Mouse (Mus musculus): ENCODE data around the gene Zfp658. TPM values are rescaled to one million over a fixed set of nuclear protein-coding genes. Genes with fewer than 3 reads are reported as not detected.

Gene Zfp658
- polyA plus RNA-seq, 1 experiment from 2014 or later = 0.19 TPM

DNA sequence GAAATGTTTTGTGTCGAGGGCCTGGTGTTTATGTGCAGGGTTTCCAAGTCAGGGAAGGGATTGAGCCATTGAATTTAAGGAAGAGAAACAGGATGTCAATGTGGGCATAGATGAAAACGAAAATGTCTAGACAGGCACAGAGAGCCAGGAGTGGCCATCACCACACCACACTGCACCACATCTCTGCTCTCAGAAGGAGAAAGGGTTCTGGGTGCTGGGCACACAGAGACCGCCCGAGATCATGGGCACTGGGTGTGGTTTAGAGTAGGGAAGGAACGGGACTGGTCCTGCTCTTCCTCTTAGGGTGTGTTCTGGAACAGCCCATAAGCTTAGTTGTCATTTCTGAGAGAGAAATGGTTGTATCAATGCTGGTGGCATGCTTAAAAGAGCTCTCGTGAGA lies 1.2 kb downstream of the Zfp658 start:
- H3K4me3 ChIP-seq (ENCODE audit: low read depth, low read length) = no peak overlapping the region
- peak overlapping the region; percentile 74 for H3K4me2 ChIP-seq (ENCODE audit: low read depth, low read length)
- H3K4me1 ChIP-seq (ENCODE audit: control insufficient read depth, low read depth, low read length) = peaks cover 3% of the 10 kb centered on the region; the same call in 1 of the 2 replicates
- H3K9ac ChIP-seq (ENCODE audit: low read depth, low read length) = no peak overlapping the region
- 38% methylated on average over 6 of the region's 6 CpGs for WGBS (ENCODE audit: insufficient replicate concordance)
- no peaks in the 10 kb centered on the region for H3K9me3 ChIP-seq (replicated peaks; ENCODE audit: control insufficient read depth, low read length)
- H3K27me3 ChIP-seq (ENCODE audit: control insufficient read depth, insufficient read depth, low read depth, low read length) = no peaks in the 10 kb centered on the region
- H3K36me3 ChIP-seq (ENCODE audit: control insufficient read depth, insufficient read depth) = no peaks in the 10 kb centered on the region
- ATAC-seq (ENCODE audit: low read depth) = no peak
- no peak overlapping the region for H3K27ac ChIP-seq (ENCODE audit: low read length)

DNA sequence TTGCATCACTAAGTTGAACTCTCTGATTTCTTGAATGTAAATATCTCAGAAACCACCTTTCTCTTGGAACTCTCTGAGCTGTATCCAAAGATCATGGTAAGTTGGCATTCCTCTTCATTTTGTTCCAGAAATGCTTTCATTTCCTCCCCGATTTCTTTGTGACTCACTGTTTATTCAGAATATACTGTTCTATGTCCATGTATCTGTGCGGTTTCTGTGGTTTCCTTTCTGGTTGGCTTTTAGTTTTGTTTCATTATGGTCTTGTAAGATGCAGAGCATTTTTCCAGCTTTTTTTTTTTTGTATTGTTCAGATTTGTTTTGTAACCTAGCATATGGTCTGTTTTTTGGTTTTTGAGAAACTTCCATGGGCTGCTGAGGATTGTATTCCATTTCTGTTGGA lies 9.2 kb downstream of the Zfp658 start:
- Histone ChIP-seq H3K36me3 (ENCODE audit: control insufficient read depth, insufficient read depth) (peaks cover 2% of the 10 kb centered on the region), H3K4me1 (ENCODE audit: control insufficient read depth, low read depth, low read length) (no peaks in the 10 kb centered on the region), H3K27ac (ENCODE audit: low read length) (no peak overlapping the region), H3K4me3 (ENCODE audit: low read depth, low read length) (no peak overlapping the region), H3K27me3 (ENCODE audit: control insufficient read depth, insufficient read depth, low read depth, low read length) (no peaks in the 10 kb centered on the region), H3K9me3 (replicated peaks; ENCODE audit: control insufficient read depth, low read length) (no peaks in the 10 kb centered on the region), H3K4me2 (ENCODE audit: low read depth, low read length) (no peak overlapping the region), H3K9ac (ENCODE audit: low read depth, low read length) (no peak overlapping the region)
- ATAC-seq (ENCODE audit: low read depth) = no peak
- 53% methylated on average over 2 of the region's 2 CpGs for WGBS (ENCODE audit: insufficient replicate concordance)

DNA sequence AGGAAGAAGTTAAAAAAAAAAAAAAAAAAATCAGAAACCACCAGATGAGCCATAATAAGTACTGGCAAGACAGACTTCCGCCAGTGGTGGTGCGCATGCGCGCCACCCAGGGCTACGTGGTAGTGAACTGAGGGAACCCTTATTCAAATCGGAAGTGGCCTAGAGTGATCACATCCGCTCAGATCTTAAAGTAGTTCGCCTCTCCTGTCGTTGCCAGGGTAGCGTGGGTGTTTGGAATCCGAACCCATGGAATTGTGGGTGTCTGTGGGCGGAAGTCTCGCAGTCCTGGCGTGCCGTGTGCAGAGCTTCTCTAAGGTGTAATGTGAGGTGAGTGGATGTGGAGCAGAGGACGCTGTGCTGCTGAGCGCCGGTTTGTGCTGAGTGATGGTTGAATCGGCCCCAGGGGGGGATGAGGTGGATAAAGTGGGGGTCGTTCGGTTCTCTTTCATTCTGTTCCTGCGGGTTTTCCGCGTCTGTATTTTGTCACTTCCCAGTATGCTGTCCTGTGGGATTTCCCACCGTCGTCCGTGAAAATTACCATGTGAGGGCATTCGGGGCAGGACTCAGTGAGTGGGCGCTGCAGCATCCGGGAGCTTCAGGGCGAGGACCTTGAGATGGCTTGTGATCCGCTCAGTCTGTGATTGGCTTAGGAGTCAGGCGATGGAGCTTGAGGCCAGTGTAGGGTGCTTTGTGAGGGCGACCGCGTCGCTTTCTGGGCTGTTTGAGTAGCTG lies 17.6 kb downstream of the Zfp658 start, which contains the start of gene Zfp719:
Gene Zfp719 (plus strand): TSS at position 171 of the 732 bp plus-strand sequence.
- Histone ChIP-seq H3K4me3 (ENCODE audit: low read depth, low read length) (peak within 1 kb of the TSS; percentile 76), H3K27me3 (ENCODE audit: control insufficient read depth, insufficient read depth, low read depth, low read length) (no peaks in the 10 kb centered on the region), H3K9me3 (replicated peaks; ENCODE audit: control insufficient read depth, low read length) (no peaks in the 10 kb centered on the region), H3K36me3 (ENCODE audit: control insufficient read depth, insufficient read depth) (no peaks in the 10 kb centered on the region; the same call in none of the 2 replicates), H3K27ac (ENCODE audit: low read length) (peak within 1 kb of the TSS; percentile 76), H3K9ac (ENCODE audit: low read depth, low read length) (peak within 1 kb of the TSS; percentile 71), H3K4me1 (ENCODE audit: control insufficient read depth, low read depth, low read length) (peaks cover 7% of the 10 kb centered on the region), H3K4me2 (ENCODE audit: low read depth, low read length) (peak within 1 kb of the TSS; percentile 78)
- under 1% methylated on average over 37 of the region's 37 CpGs for WGBS (ENCODE audit: insufficient replicate concordance)
- ATAC-seq (ENCODE audit: low read depth) = peak; percentile 96

DNA sequence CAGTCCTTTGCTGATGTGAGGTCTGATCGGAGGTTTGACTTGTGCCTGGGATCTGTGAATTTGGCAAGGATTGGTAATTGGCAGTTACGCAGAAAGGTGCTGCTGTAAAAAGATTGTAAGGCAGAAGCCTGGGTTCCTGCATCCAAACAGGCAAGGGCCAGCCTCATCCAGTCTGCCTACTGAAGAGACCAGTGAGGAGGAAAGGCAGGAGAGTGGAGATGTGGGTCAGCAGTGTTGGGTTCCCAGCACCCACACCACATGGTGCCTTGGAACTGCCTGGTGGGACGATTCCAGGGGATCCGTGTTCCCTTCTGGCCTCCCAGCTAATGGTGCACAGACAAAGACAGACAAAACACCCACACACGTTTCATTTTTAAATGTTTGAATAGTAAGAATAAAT lies 18.5 kb downstream of the Zfp658 start:
- peaks cover 6% of the 10 kb centered on the region for H3K36me3 ChIP-seq (ENCODE audit: control insufficient read depth, insufficient read depth)
- WGBS (ENCODE audit: insufficient replicate concordance) = 76% methylated on average over 5 of the region's 5 CpGs
- peaks cover 7% of the 10 kb centered on the region for H3K4me1 ChIP-seq (ENCODE audit: control insufficient read depth, low read depth, low read length)
- peak overlapping the region; percentile 78 for H3K4me2 ChIP-seq (ENCODE audit: low read depth, low read length)
- H3K27me3 ChIP-seq (ENCODE audit: control insufficient read depth, insufficient read depth, low read depth, low read length) = no peaks in the 10 kb centered on the region
- ATAC-seq (ENCODE audit: low read depth) = no peak
- H3K4me3 ChIP-seq (ENCODE audit: low read depth, low read length) = peak overlapping the region; percentile 76
- H3K9me3 ChIP-seq (replicated peaks; ENCODE audit: control insufficient read depth, low read length) = no peaks in the 10 kb centered on the region
- H3K27ac ChIP-seq (ENCODE audit: low read length) = no peak overlapping the region
- H3K9ac ChIP-seq (ENCODE audit: low read depth, low read length) = peak overlapping the region; percentile 71; the same call in 1 of the 2 replicates

DNA sequence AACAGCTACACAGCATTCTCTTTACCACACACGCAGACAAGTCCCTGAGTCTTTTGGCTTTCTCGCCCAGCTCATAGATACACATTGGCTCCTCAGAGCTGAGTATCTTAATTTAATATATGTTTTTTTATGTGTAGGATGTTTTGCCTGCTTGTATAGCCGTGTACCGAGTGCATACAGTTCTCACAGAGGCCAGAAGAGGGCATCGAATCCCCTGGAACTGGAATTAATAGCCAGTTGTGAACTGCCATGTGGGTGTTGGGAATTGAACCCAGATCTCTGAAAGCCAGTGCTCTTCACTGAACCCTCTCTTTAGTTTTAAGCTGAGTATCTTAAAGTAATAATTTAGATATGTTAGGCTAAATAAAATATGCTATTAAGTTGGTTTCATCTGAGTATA lies 22.7 kb downstream of the Zfp658 start:
- Histone ChIP-seq H3K4me3 (ENCODE audit: low read depth, low read length) (no peak overlapping the region), H3K9ac (ENCODE audit: low read depth, low read length) (no peak overlapping the region), H3K27me3 (ENCODE audit: control insufficient read depth, insufficient read depth, low read depth, low read length) (no peaks in the 10 kb centered on the region), H3K4me1 (ENCODE audit: control insufficient read depth, low read depth, low read length) (peaks cover 7% of the 10 kb centered on the region), H3K36me3 (ENCODE audit: control insufficient read depth, insufficient read depth) (peaks cover 15% of the 10 kb centered on the region), H3K9me3 (replicated peaks; ENCODE audit: control insufficient read depth, low read length) (no peaks in the 10 kb centered on the region), H3K4me2 (ENCODE audit: low read depth, low read length) (no peak overlapping the region), H3K27ac (ENCODE audit: low read length) (no peak overlapping the region)
- 77% methylated on average over 5 of the region's 5 CpGs for WGBS (ENCODE audit: insufficient replicate concordance)
- ATAC-seq (ENCODE audit: low read depth) = no peak

GRCm38 (mm10) chr7:43601884-43602283 lies 39.8 kb downstream of the Zfp658 start:
- no peaks in the 10 kb centered on the region for H3K27me3 ChIP-seq (ENCODE audit: control insufficient read depth, insufficient read depth, low read depth, low read length)
- H3K4me3 ChIP-seq (ENCODE audit: low read depth, low read length) = no peak overlapping the region
- ATAC-seq (ENCODE audit: low read depth) = no peak
- H3K9ac ChIP-seq (ENCODE audit: low read depth, low read length) = no peak overlapping the region
- H3K36me3 ChIP-seq (ENCODE audit: control insufficient read depth, insufficient read depth) = no peaks in the 10 kb centered on the region
- H3K4me1 ChIP-seq (ENCODE audit: control insufficient read depth, low read depth, low read length) = no peaks in the 10 kb centered on the region
- no peak overlapping the region for H3K27ac ChIP-seq (ENCODE audit: low read length)
- no peaks in the 10 kb centered on the region for H3K9me3 ChIP-seq (replicated peaks; ENCODE audit: control insufficient read depth, low read length)
- WGBS (ENCODE audit: insufficient replicate concordance) = 32% methylated on average over 5 of the region's 5 CpGs
- no peak overlapping the region for H3K4me2 ChIP-seq (ENCODE audit: low read depth, low read length)

DNA sequence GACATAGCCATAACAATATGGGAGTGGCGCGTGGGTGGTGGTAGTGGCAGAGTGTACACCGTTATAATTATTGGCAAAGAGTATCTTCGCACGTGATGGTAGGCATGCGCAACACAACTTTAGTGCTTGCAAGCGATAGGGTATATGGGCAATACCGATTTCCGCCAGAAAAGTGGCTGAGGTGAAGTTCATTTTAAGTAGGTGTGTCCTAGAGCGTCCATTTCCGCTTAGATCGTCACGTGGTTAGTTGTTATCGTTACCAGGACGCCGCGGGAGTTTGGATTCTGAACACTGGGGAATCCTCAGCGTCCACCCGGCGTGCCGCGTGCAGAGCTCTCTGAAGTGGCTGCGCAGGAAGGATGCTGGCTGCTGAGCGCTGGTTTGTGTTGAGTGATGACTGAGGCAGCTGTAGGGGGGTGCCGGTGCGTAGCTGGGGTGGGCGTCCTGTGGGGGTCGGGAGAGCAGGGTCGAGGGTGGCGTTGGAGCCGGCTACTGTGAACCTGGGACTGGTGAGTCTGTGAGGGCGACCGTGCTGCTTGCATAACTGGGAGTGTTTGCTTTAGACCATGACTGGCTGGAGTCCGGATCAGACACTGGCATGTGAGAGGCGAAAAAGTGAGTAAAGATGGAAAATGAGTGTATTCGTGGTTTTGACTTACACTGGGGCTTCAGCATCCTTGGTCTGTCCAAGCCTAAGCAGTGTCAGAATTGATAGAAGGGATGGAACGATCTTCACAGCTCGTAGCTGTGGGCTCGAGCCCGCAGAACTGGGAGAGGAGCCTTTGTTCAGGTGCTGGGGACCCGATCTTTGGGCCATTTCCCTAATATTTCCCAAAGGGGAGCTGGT lies 45.1 kb downstream of the Zfp658 start, which contains the start of gene Zfp819:
Gene Zfp819 (plus strand): TSS at position 274 of the 847 bp plus-strand sequence.
- Histone ChIP-seq H3K9ac (ENCODE audit: low read depth, low read length) (no peak within 1 kb of the TSS), H3K4me2 (ENCODE audit: low read depth, low read length) (peak within 1 kb of the TSS; percentile 62), H3K4me3 (ENCODE audit: low read depth, low read length) (peak within 1 kb of the TSS; percentile 33), H3K27me3 (ENCODE audit: control insufficient read depth, insufficient read depth, low read depth, low read length) (no peaks in the 10 kb centered on the region), H3K27ac (ENCODE audit: low read length) (no peak within 1 kb of the TSS), H3K4me1 (ENCODE audit: control insufficient read depth, low read depth, low read length) (peaks cover 5% of the 10 kb centered on the region), H3K9me3 (replicated peaks; ENCODE audit: control insufficient read depth, low read length) (no peaks in the 10 kb centered on the region), H3K36me3 (ENCODE audit: control insufficient read depth, insufficient read depth) (no peaks in the 10 kb centered on the region)
- WGBS (ENCODE audit: insufficient replicate concordance) = 14% methylated on average over 41 of the region's 41 CpGs
- ATAC-seq (ENCODE audit: low read depth) = peak; percentile 62

DNA sequence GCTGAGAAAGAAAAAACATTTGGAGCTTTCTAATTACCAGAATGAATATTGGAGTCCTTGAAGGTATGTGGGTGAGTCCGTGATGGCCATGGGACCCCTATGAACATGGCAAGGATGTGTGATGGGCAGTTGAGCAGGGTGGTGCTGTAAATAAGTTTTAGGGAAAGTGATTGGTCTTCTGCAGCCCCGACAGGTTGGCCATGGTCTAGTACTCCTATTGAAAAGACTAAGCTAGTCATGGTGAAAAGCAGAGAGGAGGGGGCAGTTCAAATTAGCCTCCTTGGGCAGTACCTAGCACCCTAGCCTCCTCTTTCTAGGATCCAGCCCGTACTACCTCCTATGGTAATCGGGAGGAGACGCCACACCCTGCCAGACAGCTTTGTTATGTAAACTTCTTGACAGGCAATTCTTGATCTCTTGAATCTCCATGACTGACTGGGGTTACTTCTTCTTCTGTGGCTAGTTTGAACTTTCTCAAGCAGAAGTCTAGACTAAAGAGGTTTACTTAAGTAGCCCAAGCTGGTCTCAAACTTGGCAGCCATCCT lies 45.8 kb downstream of the Zfp658 start:
- Histone ChIP-seq H3K9ac (ENCODE audit: low read depth, low read length) (no peak overlapping the region), H3K36me3 (ENCODE audit: control insufficient read depth, insufficient read depth) (no peaks in the 10 kb centered on the region), H3K4me1 (ENCODE audit: control insufficient read depth, low read depth, low read length) (peaks cover 5% of the 10 kb centered on the region), H3K9me3 (replicated peaks; ENCODE audit: control insufficient read depth, low read length) (no peaks in the 10 kb centered on the region), H3K27ac (ENCODE audit: low read length) (no peak overlapping the region), H3K4me2 (ENCODE audit: low read depth, low read length) (no peak overlapping the region), H3K4me3 (ENCODE audit: low read depth, low read length) (no peak overlapping the region), H3K27me3 (ENCODE audit: control insufficient read depth, insufficient read depth, low read depth, low read length) (no peaks in the 10 kb centered on the region)
- ATAC-seq (ENCODE audit: low read depth) = no peak
- WGBS (ENCODE audit: insufficient replicate concordance) = 39% methylated on average over 5 of the region's 5 CpGs
